Mouse (Mus musculus) E14TG2a.4 (cell line): ENCODE data around the gene Entpd2.

ENCODE experiments used
- CTCF ChIP-seq: conservative IDR thresholded peaks from 2 replicates; pipeline ENCODE4 v1.5.1; 2014; ENCODE audit warnings: low read length
- NANOG ChIP-seq: IDR thresholded peaks from 2 replicates; pipeline ENCODE4 v1.6.1; 2014; ENCODE audit warnings: borderline replicate concordance, low read length, mixed read lengths

GRCm38 (mm10) chr2:25396597-25396983, 916 bp downstream of the Entpd2 start:
- TF ChIP-seq NANOG (no peak), CTCF (no peak)
